Mouse (Mus musculus): ENCODE measurements around the gene Olfr109. TPM values are rescaled to one million over a fixed set of nuclear protein-coding genes. Genes with fewer than 3 reads are reported as not detected.

The Olfr109 gene
- not detected in 2 replicates for polyA plus RNA-seq (2012; rRNA removed; ENCODE audit: low replicate concordance)

GRCm38 (mm10) chr17:37458616-37459015 is at the start of gene Olfr109:
Gene Olfr109 (plus strand): TSS chr17:37458916.

GRCm38 (mm10) chr17:37445180-37445579 is 13.5 kb upstream of the Olfr109 start, which contains the start of gene Olfr108:
Gene Olfr108 (plus strand): TSS chr17:37445480.

GRCm38 (mm10) chr17:37483452-37483851 is 24.7 kb downstream of the Olfr109 start, which contains the start of gene H2-M2:
Gene H2-M2 (minus strand): TSS chr17:37483552.

GRCm38 (mm10) chr17:37491930-37492518 is 33.3 kb downstream of the Olfr109 start, which contains the start of gene Olfr110:
Gene Olfr110 (plus strand): TSS chr17:37492468.

GRCm38 (mm10) chr17:37507730-37508129 is 49.0 kb downstream of the Olfr109 start, which contains the start of gene Olfr111:
Gene Olfr111 (plus strand): TSS chr17:37508030.

Other genes with a start within 250 kb of the Olfr109 start
- not detected in 2 replicates for gene Olfr95, start 245.8 kb upstream of the Olfr109 start, polyA plus RNA-seq (2012; rRNA removed; ENCODE audit: low replicate concordance)
- gene Olfr96, start 238.8 kb upstream of the Olfr109 start, polyA plus RNA-seq (2012; rRNA removed; ENCODE audit: low replicate concordance): not detected in 2 replicates
- gene Olfr97, start 221.6 kb upstream of the Olfr109 start, polyA plus RNA-seq (2012; rRNA removed; ENCODE audit: low replicate concordance): not detected in 2 replicates
- not detected in 2 replicates for gene Olfr98, start 195.2 kb upstream of the Olfr109 start, polyA plus RNA-seq (2012; rRNA removed; ENCODE audit: low replicate concordance)
- 16.8 and 24.2 TPM in 2 replicates for gene H2-M3, start 188.7 kb upstream of the Olfr109 start, polyA plus RNA-seq (2012; rRNA removed; ENCODE audit: low replicate concordance)
- not detected in 2 replicates for gene Olfr99, start 175.5 kb upstream of the Olfr109 start, polyA plus RNA-seq (2012; rRNA removed; ENCODE audit: low replicate concordance)
- not detected in 2 replicates for gene Olfr101, start 154.6 kb upstream of the Olfr109 start, polyA plus RNA-seq (2012; rRNA removed; ENCODE audit: low replicate concordance)
- not detected in 2 replicates for gene Olfr102, start 141.9 kb upstream of the Olfr109 start, polyA plus RNA-seq (2012; rRNA removed; ENCODE audit: low replicate concordance)
- gene Olfr103, start 119.2 kb upstream of the Olfr109 start, polyA plus RNA-seq (2012; rRNA removed; ENCODE audit: low replicate concordance): not detected in 2 replicates
- gene Olfr104-ps, start 99.3 kb upstream of the Olfr109 start, polyA plus RNA-seq (2012; rRNA removed; ENCODE audit: low replicate concordance): not detected in 2 replicates
- not detected in 2 replicates for gene Olfr105-ps, start 79.9 kb upstream of the Olfr109 start, polyA plus RNA-seq (2012; rRNA removed; ENCODE audit: low replicate concordance)
- not detected in 2 replicates for gene Olfr106-ps, start 68.5 kb upstream of the Olfr109 start, polyA plus RNA-seq (2012; rRNA removed; ENCODE audit: low replicate concordance)
- not detected in 2 replicates for gene Olfr107, start 59.7 kb upstream of the Olfr109 start, polyA plus RNA-seq (2012; rRNA removed; ENCODE audit: low replicate concordance)
- not detected in 2 replicates for gene Olfr108, start 13.4 kb upstream of the Olfr109 start, polyA plus RNA-seq (2012; rRNA removed; ENCODE audit: low replicate concordance)
- gene H2-M2, start 24.6 kb downstream of the Olfr109 start, polyA plus RNA-seq (2012; rRNA removed; ENCODE audit: low replicate concordance): 13.9 and 17.2 TPM in 2 replicates
- gene Olfr110, start 33.6 kb downstream of the Olfr109 start, polyA plus RNA-seq (2012; rRNA removed; ENCODE audit: low replicate concordance): 0.19 and 0.23 TPM in 2 replicates
- 0.22 and 0.52 TPM in 2 replicates for gene Olfr111, start 49.1 kb downstream of the Olfr109 start, polyA plus RNA-seq (2012; rRNA removed; ENCODE audit: low replicate concordance)
- not detected in 2 replicates for gene Olfr112, start 110.5 kb downstream of the Olfr109 start, polyA plus RNA-seq (2012; rRNA removed; ENCODE audit: low replicate concordance)
- gene Olfr113, start 118.7 kb downstream of the Olfr109 start, polyA plus RNA-seq (2012; rRNA removed; ENCODE audit: low replicate concordance): not detected in 2 replicates
- gene Olfr114, start 133.8 kb downstream of the Olfr109 start, polyA plus RNA-seq (2012; rRNA removed; ENCODE audit: low replicate concordance): not detected in 2 replicates
- gene Olfr115, start 168.2 kb downstream of the Olfr109 start, polyA plus RNA-seq (2012; rRNA removed; ENCODE audit: low replicate concordance): not detected in 2 replicates
- not detected in 2 replicates for gene Olfr116, start 168.3 kb downstream of the Olfr109 start, polyA plus RNA-seq (2012; rRNA removed; ENCODE audit: low replicate concordance)
- gene Olfr117, start 204.9 kb downstream of the Olfr109 start, polyA plus RNA-seq (2012; rRNA removed; ENCODE audit: low replicate concordance): not detected in 2 replicates
- gene Olfr118, start 208.1 kb downstream of the Olfr109 start, polyA plus RNA-seq (2012; rRNA removed; ENCODE audit: low replicate concordance): not detected in 2 replicates
- not detected in 2 replicates for gene Olfr119, start 237.6 kb downstream of the Olfr109 start, polyA plus RNA-seq (2012; rRNA removed; ENCODE audit: low replicate concordance)

Data from mammary gland, adult 2 months (tissue).